Mouse (Mus musculus) layer of hippocampus, postnatal 14 days (tissue): ENCODE data around the gene Rec114. TPM values are rescaled to one million over a fixed set of nuclear protein-coding genes. Genes with fewer than 3 reads are reported as not detected.

Source experiments
- total RNA-seq, 2 experiments: library from RNA; stranded (reverse); gene quantifications; 2 replicates each; pipeline ENCODE4 v1.2.3; 2021

Rec114 gene
- total RNA-seq, 2 experiments from 2014 or later = 0.60 TPM; not detected in 1

Other genes starting within 250 kb of the Rec114 start
- 10 to 100 TPM in 1 of 2 experiments, 1 to 10 TPM in 1; 8.9 to 10.8 TPM for gene Cd276, start 188.5 kb downstream of the Rec114 start, total RNA-seq
- 100 to 1,000 TPM; 800 to 831 TPM for gene Nptn, start 161.7 kb downstream of the Rec114 start, total RNA-seq
- 1 to 10 TPM; 4.3 to 6.0 TPM for gene Hcn4, start 79.4 kb upstream of the Rec114 start, total RNA-seq